Comparison of ENCODE assay signal across 16 mouse cellular contexts in the genomic region with DNA sequence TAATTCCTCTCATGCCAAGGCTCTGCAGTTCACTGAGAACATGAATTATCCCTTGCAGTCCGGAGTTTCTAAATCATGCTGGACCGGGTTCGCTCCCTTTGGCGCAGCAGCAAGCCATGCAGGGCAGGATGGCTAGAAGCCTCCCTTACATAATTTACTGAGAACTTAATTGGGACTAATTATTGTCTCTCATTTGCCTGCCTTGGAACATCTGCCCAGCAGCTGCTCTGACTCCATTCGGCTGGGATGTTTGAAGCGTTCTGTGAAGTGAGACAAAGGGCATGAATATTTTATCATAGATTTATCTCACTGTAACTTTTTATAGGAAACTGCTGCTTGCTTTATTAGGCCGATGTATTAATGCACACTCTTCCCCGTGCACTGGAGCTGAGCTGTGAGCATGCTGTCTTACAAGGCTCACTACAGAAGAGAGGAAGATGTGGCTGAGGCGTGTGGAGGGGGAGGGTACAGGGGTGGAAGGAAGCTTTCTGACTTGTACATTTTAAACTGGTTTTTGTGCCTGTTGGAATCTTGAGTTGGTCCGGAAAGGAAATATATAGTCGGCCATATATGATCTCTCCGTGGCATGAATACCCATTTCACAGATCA.
DNase-seq lines count a peak whose midpoint lies in the region; ATAC-seq and TF ChIP-seq lines count a peak whose summit lies in the region.
"Had no signal": no experiment of that assay in that cellular context is flagged by ENCODE, and none has a peak within 500 bp of the region (broad histone marks: within the 10 kb centered on the region; RNA-seq: fewer than 3 reads in every experiment).

No protein-coding gene starts in this region.

- no peaks in the 10 kb centered on the region for H3K9me3 ChIP-seq in hindbrain, postnatal 0 days (ENCODE audit: low read length)
- H3K9me3 ChIP-seq in midbrain, embryonic 16.5 days (replicated peaks; ENCODE audit: control insufficient read depth, low read length, poor library complexity, severe bottlenecking) = no peaks in the 10 kb centered on the region
- H3K9me3 ChIP-seq in liver, embryonic 11.5 days (ENCODE audit: control insufficient read depth, low read length) = no peaks in the 10 kb centered on the region
- H3K9me3 ChIP-seq: embryonic facial prominence, embryonic 13.5 days; heart, embryonic 13.5 days; liver, embryonic 12.5 days; midbrain, embryonic 12.5 days had no signal

- intact Hi-C loops in heart, adult 2 months (cut with DNase I) = no loop called here

- H3K27ac ChIP-seq in kidney, adult 2 months (ENCODE audit: insufficient read depth, low read depth, low read length) = no peak overlapping the region
- no peak overlapping the region for H3K27ac ChIP-seq in hindbrain, postnatal 0 days
- H3K27ac ChIP-seq in midbrain, embryonic 16.5 days (ENCODE audit: low read length) = peak overlapping the region; percentile 42; the same call in 1 of the 2 replicates
- no peak overlapping the region for H3K27ac ChIP-seq in heart, adult 2 months
- no peak overlapping the region for H3K27ac ChIP-seq in liver, embryonic 11.5 days (ENCODE audit: low read depth, low read length)
- H3K27ac ChIP-seq: embryonic facial prominence, embryonic 13.5 days; heart, embryonic 13.5 days; liver, embryonic 12.5 days; midbrain, embryonic 12.5 days had no signal

- no peak for ATAC-seq in hindbrain, postnatal 0 days
- peak; percentile 77 for ATAC-seq in midbrain, embryonic 16.5 days
- ATAC-seq in liver, embryonic 11.5 days (replicated peaks; ENCODE audit: low FRiP score) = no peak
- ATAC-seq: liver, embryonic 12.5 days had no signal

- no peak for TF ChIP-seq CTCF in kidney, adult 2 months (conservative IDR thresholded peaks at IDR 0.05; ENCODE audit: insufficient read depth, insufficient read length, low read depth, low read length)
- TF ChIP-seq CTCF in hindbrain, postnatal 0 days (IDR thresholded peaks at IDR 0.05; ENCODE audit: low read depth) = no peak
- no peak for TF ChIP-seq CTCF in heart, adult 2 months (IDR thresholded peaks at IDR 0.05)

- WGBS in kidney, adult 2 months = 76% methylated on average over 12 of the region's 12 CpGs
- 68% methylated on average over 12 of the region's 12 CpGs for WGBS in hindbrain, postnatal 0 days
- WGBS in midbrain, embryonic 16.5 days = 63% methylated on average over 12 of the region's 12 CpGs
- WGBS in heart, adult 2 months = 89% methylated on average over 12 of the region's 12 CpGs
- WGBS in liver, embryonic 11.5 days = 84% methylated on average over 12 of the region's 12 CpGs

- no peaks in the 10 kb centered on the region for H3K79me2 ChIP-seq in heart, adult 2 months (replicated peaks; ENCODE audit: control insufficient read depth, insufficient read depth, low read length)

- peak; percentile 9 for DNase-seq in kidney, adult 2 months
- DNase-seq in kidney, adult 18-20 months = no peak
- DNase-seq in brain, embryonic 18.5 days (ENCODE audit: low read depth, low spot score) = peak; percentile 46
- peak; percentile 23 for DNase-seq in hindbrain, postnatal 0 days (ENCODE audit: low spot score)
- no peak for DNase-seq in heart, adult 2 months
- no peak for DNase-seq in cerebellum, postnatal 25 days
- no peak for DNase-seq in liver, embryonic 11.5 days (ENCODE audit: low spot score)
- DNase-seq: adrenal gland, postnatal 25 days; cerebellum, adult 11 months; gastrocnemius, postnatal 36 days; lung, postnatal 14 days had no signal

- H3K4me1 ChIP-seq in kidney, adult 2 months (ENCODE audit: control insufficient read depth, insufficient read depth, low read length) = no peaks in the 10 kb centered on the region
- no peaks in the 10 kb centered on the region for H3K4me1 ChIP-seq in hindbrain, postnatal 0 days (ENCODE audit: insufficient read depth, low read length)
- peaks cover 7% of the 10 kb centered on the region for H3K4me1 ChIP-seq in midbrain, embryonic 16.5 days (ENCODE audit: control insufficient read depth, insufficient read depth, low read length)
- no peaks in the 10 kb centered on the region for H3K4me1 ChIP-seq in heart, adult 2 months (ENCODE audit: control insufficient read depth, insufficient read depth, low read length)
- H3K4me1 ChIP-seq in liver, embryonic 11.5 days (replicated peaks; ENCODE audit: control insufficient read depth, insufficient read depth, low read length) = no peaks in the 10 kb centered on the region
- H3K4me1 ChIP-seq: liver, embryonic 12.5 days; midbrain, embryonic 12.5 days had no signal

- TF ChIP-seq POLR2A in kidney, adult 2 months (IDR thresholded peaks at IDR 0.05; ENCODE audit: low read depth, low read length) = no peak
- no peak for TF ChIP-seq POLR2A in heart, adult 2 months (IDR thresholded peaks at IDR 0.05; ENCODE audit: insufficient read depth, low read depth, low read length)

- no peaks in the 10 kb centered on the region for H3K36me3 ChIP-seq in kidney, adult 2 months (ENCODE audit: control insufficient read depth, insufficient read depth, low read length)
- H3K36me3 ChIP-seq in hindbrain, postnatal 0 days (ENCODE audit: insufficient read depth, low read length) = no peaks in the 10 kb centered on the region
- H3K36me3 ChIP-seq in midbrain, embryonic 16.5 days (ENCODE audit: control insufficient read depth, insufficient read depth, low read length) = no peaks in the 10 kb centered on the region
- no peaks in the 10 kb centered on the region for H3K36me3 ChIP-seq in heart, adult 2 months (ENCODE audit: control insufficient read depth, insufficient read depth, low read length)
- no peaks in the 10 kb centered on the region for H3K36me3 ChIP-seq in liver, embryonic 11.5 days (ENCODE audit: control insufficient read depth, insufficient read depth, low read length)
- H3K36me3 ChIP-seq: embryonic facial prominence, embryonic 13.5 days; heart, embryonic 13.5 days; liver, embryonic 12.5 days; midbrain, embryonic 12.5 days had no signal

- TF ChIP-seq EP300 in heart, adult 2 months (IDR thresholded peaks at IDR 0.05; ENCODE audit: insufficient read depth, low read depth, low read length) = no peak

- H3K27me3 ChIP-seq in kidney, adult 2 months (replicated peaks; ENCODE audit: control insufficient read depth, insufficient read depth, low read length) = no peaks in the 10 kb centered on the region
- no peaks in the 10 kb centered on the region for H3K27me3 ChIP-seq in hindbrain, postnatal 0 days (ENCODE audit: insufficient read depth, low read length)
- H3K27me3 ChIP-seq in midbrain, embryonic 16.5 days (ENCODE audit: control insufficient read depth, insufficient read depth, low read depth, low read length) = no peaks in the 10 kb centered on the region
- H3K27me3 ChIP-seq in heart, adult 2 months (ENCODE audit: control insufficient read depth, insufficient read depth, low read length) = no peaks in the 10 kb centered on the region
- no peaks in the 10 kb centered on the region for H3K27me3 ChIP-seq in liver, embryonic 11.5 days (replicated peaks; ENCODE audit: control insufficient read depth, insufficient read depth, low read length)
- H3K27me3 ChIP-seq: embryonic facial prominence, embryonic 13.5 days; heart, embryonic 13.5 days; liver, embryonic 12.5 days; midbrain, embryonic 12.5 days had no signal

- H3K4me2 ChIP-seq in hindbrain, postnatal 0 days (ENCODE audit: low read depth, low read length) = no peak overlapping the region
- H3K4me2 ChIP-seq in midbrain, embryonic 16.5 days (ENCODE audit: low read length) = no peak overlapping the region
- no peak overlapping the region for H3K4me2 ChIP-seq in liver, embryonic 11.5 days
- H3K4me2 ChIP-seq: embryonic facial prominence, embryonic 13.5 days; heart, embryonic 13.5 days; liver, embryonic 12.5 days; midbrain, embryonic 12.5 days had no signal

- no peak overlapping the region for H3K9ac ChIP-seq in hindbrain, postnatal 0 days (replicated peaks; ENCODE audit: low read length)
- no peak overlapping the region for H3K9ac ChIP-seq in midbrain, embryonic 16.5 days (ENCODE audit: low read depth, low read length)
- no peak overlapping the region for H3K9ac ChIP-seq in heart, adult 2 months (ENCODE audit: low read depth, low read length)
- no peak overlapping the region for H3K9ac ChIP-seq in liver, embryonic 11.5 days (ENCODE audit: low read depth, low read length)
- H3K9ac ChIP-seq: embryonic facial prominence, embryonic 13.5 days; heart, embryonic 13.5 days; liver, embryonic 12.5 days; midbrain, embryonic 12.5 days had no signal

- H3K4me3 ChIP-seq in kidney, adult 2 months (ENCODE audit: insufficient read depth, low read depth, low read length) = no peak overlapping the region
- H3K4me3 ChIP-seq in hindbrain, postnatal 0 days (ENCODE audit: low read length) = no peak overlapping the region
- H3K4me3 ChIP-seq in midbrain, embryonic 16.5 days (ENCODE audit: low read depth, low read length) = no peak overlapping the region
- H3K4me3 ChIP-seq in heart, adult 2 months = no peak overlapping the region
- no peak overlapping the region for H3K4me3 ChIP-seq in liver, embryonic 11.5 days (ENCODE audit: low read depth, low read length)
- H3K4me3 ChIP-seq: embryonic facial prominence, embryonic 13.5 days; heart, embryonic 13.5 days; liver, embryonic 12.5 days; midbrain, embryonic 12.5 days had no signal

Comparison
In these comparisons a context has a peak if more than half of its experiments do, and no peak if none do; other contexts are left out.
1. DNase-seq: peak in kidney, adult 2 months (single experiment), brain, embryonic 18.5 days (single experiment) and hindbrain, postnatal 0 days (single experiment); none in kidney, adult 18-20 months (single experiment), heart, adult 2 months (0 of 2), cerebellum, postnatal 25 days (0 of 2) and liver, embryonic 11.5 days (single experiment).